Mouse (Mus musculus) ES-Bruce4 (cell line): ENCODE measurements around the gene Dock6.

Experiments used
- CTCF ChIP-seq: IDR thresholded peaks from one replicate; pipeline ENCODE4 v1.8.1; 2011; ENCODE audit warnings: low read depth, low read length
- EP300 ChIP-seq: IDR thresholded peaks from 2 replicates; pipeline ENCODE4 v1.6.1; 2011; ENCODE audit warnings: low read depth, low read length; ENCODE audit not compliant: insufficient read depth
- POLR2A ChIP-seq: IDR thresholded peaks from one replicate; pipeline ENCODE4 v1.8.1; 2011; ENCODE audit warnings: low read length; ENCODE audit not compliant: insufficient read depth

DNA sequence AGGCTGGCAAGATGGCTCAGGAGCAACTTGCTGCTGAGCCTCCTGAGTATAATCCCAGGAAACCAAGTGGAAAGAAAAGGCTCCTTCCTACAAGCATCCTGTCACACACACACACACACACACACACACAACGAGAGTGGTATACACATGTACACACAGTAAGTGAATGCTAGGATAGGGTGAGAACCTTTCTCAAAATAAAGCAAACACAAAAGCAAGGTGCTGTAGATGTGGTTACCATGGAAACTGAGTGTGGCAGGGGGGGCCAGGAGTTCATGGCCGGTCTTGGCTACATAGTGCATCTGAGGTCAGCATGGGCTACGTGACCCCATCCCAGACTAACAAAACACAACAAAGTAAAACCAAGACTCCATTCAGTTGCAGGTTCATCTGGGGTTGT is 1.4 kb downstream of the Dock6 start:
- TF ChIP-seq CTCF (no peak), POLR2A (no peak), EP300 (no peak)
